Mouse (Mus musculus) urinary bladder, postnatal 4 days (tissue): ENCODE data around the gene Prex1.

ENCODE experiments used
- DNase-seq, 2 experiments: peaks; one replicate each; pipeline ENCODE4 v3.0.0; 2021 to 2022; ENCODE audit warnings: low spot score in 2 of 2

The Prex1 gene

GRCm38 (mm10) chr2:166726891-166727290, 13.3 kb upstream of the Prex1 start:
- DNase-seq: no peak

- no peak for DNase-seq
Measured at GRCm38 (mm10) chr2:166720416-166720815, 6.8 kb upstream of the Prex1 start.

- DNase-seq: no peak
Measured at GRCm38 (mm10) chr2:166719930-166720305, 6.3 kb upstream of the Prex1 start.

GRCm38 (mm10) chr2:166719301-166719929, 5.8 kb upstream of the Prex1 start:
- no peak for DNase-seq

GRCm38 (mm10) chr2:166716067-166716466, 2.4 kb upstream of the Prex1 start:
- DNase-seq: no peak

GRCm38 (mm10) chr2:166714427-166714699, 731 bp upstream of the Prex1 start:
- no peak for DNase-seq

GRCm38 (mm10) chr2:166712801-166713689, 587 bp downstream of the Prex1 start:
- DNase-seq: no peak

GRCm38 (mm10) chr2:166712310-166712709, 1.3 kb downstream of the Prex1 start:
- DNase-seq: no peak

- no peak for DNase-seq
Measured at GRCm38 (mm10) chr2:166711681-166712132, 1.9 kb downstream of the Prex1 start.

DNA sequence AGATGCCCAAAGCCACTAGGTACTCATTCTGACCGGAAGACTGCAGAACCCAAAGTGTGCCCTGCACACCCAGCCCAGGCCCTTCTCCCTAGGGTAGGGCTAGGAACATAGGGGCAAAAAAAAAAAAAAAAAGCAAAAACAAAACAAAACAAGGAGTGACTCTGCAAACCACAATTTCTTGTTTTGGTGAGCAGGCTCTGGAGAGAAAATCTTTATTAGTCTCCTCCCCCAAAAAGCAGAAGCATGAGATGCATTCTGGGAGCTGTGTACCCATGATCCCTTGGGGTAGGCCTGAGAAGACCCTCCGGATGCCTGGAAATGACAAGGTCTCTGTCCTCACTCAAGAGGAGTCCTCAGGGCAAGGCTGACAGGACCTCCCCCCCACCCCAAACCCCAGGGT, 3.7 kb downstream of the Prex1 start:
- DNase-seq: no peak

DNA sequence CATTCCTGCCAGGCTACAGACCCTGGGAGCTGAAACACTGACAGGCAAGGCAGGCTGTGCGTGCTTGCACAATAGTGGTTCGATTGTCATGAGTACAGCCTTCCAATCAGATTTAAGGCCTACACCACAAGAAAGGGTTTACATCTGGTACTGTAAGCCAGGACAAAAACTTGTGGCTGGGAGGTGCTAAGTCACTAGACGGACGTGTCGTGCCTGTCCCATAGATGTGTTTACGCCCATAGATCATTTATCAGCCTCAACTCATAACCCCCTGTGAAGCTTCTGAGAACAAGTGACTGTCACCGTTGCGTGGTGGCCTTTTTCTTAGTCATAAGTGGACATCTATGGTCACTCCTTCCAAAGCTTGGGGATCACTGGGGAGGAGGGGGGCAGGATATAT, 5.3 kb downstream of the Prex1 start:
- no peak for DNase-seq

DNA sequence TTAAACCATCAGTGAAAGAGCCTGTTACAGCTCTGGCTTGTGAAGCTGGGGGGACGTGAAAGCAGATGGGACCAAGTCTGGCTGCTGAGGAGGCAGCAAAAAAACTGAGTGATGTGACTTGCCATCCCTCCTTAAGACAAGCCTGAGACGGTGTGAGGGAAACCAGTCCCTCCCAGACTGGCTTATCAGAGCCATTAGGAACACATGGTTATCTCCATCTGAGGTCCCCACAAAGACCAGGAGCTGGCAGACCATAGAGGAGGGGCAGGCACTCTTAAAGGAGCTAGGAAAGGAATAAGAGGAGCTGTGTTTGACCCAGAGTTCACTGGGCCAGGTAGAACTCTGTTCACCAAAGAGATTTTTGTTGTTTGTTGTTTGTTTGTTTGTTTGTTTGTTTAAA, 7.1 kb downstream of the Prex1 start:
- no peak for DNase-seq

GRCm38 (mm10) chr2:166703491-166703890, 10.1 kb downstream of the Prex1 start:
- DNase-seq: no peak

DNA sequence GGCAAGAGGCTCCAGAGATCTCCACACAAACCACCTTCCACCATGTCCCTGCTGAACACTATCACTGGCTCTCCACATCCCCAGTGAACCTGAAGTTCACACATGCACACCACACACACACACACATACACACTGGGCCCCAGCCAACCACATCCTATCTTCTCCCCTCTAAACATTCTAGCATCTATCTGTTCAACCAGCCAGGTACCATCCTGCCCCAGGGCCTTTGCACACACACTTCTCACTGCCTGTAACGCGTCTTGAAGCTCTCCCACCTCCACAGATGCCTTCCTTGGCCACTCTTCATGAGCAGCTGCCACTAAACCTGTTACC, 11.6 kb downstream of the Prex1 start:
- no peak for DNase-seq

- no peak for DNase-seq
Measured at GRCm38 (mm10) chr2:166701248-166702112, 12.2 kb downstream of the Prex1 start.

DNA sequence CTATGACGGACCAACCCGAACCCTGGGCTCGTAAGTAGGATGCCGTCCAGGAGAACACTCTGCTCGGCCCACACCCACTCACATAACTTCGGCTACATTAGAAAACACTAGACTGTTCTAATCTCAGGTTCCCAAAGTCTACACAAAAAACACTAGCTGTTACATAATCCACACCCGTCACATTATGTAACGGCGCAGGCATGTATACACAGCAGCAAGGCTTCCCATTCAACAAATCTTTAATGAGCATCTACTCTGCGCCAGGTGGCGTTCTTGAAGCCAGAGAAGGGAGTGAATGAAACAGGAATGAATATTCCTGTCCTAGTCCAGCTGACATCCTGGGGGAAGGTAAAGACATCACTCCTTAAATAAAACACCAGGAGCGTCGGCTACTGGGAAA, 12.9 kb downstream of the Prex1 start:
- DNase-seq: no peak

DNA sequence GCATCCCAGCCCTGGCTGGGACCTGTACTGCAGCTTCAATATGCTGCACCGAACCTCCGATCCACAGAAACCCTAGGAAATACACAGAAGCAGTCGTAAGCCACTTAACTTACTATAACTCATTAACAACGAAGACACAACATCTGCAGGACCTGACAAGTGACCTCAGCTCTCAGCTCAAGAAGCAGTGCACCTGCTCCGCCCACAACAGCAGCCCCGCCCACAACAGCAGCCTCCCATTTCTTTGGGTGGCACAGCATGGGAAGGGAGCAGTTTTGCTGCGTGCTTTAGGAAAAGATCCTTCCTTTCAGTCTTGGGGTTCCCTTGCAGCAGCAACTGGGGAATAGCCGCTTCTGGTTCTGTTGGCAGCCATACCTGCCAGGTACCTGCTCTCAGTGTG, 13.5 kb downstream of the Prex1 start:
- DNase-seq: no peak

DNA sequence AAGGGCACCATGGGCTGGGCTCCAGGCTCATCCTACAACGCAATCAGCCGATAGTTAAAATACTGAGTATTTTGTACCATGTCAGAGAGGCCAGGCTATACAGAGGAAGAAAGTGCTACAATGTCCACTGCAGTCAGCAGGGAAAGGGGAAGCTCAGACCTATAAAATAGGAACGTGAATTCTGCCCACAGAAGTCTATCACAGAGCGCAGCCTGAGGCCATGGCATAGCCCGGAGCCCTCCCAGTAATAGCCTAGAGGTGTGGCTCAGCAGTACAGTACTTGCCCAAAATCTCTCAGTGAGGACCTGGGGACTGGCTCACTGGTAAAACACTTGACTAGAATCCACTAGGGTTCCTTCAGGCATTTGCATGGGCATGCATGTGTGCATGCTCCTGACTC, 14.1 kb downstream of the Prex1 start:
- no peak for DNase-seq

GRCm38 (mm10) chr2:166694616-166695015, 19.0 kb downstream of the Prex1 start:
- no peak for DNase-seq

GRCm38 (mm10) chr2:166693394-166693793, 20.2 kb downstream of the Prex1 start:
- no peak for DNase-seq

- no peak for DNase-seq
Measured at GRCm38 (mm10) chr2:166691602-166692509, 21.8 kb downstream of the Prex1 start.

DNA sequence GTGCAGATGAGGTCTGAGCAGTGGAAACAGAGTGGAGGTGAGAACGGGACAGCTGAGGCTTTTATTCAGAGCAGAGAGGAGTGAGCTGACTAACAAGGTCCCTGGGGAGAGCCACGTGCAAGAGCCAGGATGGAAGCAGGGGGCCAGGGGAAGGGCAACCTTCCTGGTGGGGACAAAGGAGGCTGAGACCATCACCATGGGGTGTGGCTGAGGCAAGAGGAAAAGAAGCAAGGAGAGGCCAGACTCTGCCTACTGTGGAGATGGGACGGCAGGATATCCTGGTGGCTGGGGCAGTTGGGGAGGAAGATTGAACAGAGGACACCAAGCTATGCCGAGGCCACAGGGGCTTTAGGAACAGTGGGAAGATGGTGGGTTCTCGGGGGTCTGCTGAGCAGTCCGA, 26.7 kb downstream of the Prex1 start:
- no peak for DNase-seq
